Mouse (Mus musculus) layer of hippocampus, postnatal 10 days (tissue): ENCODE data around the gene A430078G23Rik. TPM values are rescaled to one million over a fixed set of nuclear protein-coding genes. Genes with fewer than 3 reads are reported as not detected.
A peak's percentile ranks its signal among the peaks of the same experiment; 100 is the strongest.

Experiments
- DNase-seq, 2 experiments: peaks; one replicate each; pipeline ENCODE4 v3.0.0; 2021; ENCODE audit warnings: low spot score in 2 of 2
- total RNA-seq, 2 experiments: library from RNA; stranded (reverse); gene quantifications; 2 replicates each; pipeline ENCODE4 v1.2.3; 2021

The A430078G23Rik gene
- total RNA-seq, 2 experiments from 2014 or later = 0.53 TPM; not detected in 1

GRCm38 (mm10) chr8:3348142-3348823 lies 4.9 kb upstream of the A430078G23Rik start:
- DNase-seq = no peak

DNA sequence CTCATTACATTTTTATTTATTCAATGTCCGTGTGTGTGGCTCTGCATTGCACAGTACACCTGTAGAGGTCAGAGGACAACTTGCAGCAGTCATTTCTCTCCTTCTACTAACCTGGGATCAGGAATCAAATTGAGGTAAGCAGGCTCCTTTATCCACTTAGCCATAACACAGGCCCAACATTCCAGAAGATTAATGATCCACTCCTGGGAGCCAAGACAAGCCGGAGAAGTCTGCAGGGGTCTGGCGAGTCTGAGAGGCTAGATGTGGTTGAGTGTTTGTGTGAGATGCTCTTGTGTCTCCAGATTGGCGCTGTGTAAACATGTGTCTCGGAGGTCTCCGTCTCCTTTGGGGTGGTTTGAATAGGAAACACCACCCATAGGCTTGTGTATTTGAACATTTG lies 2.5 kb upstream of the A430078G23Rik start:
- no peak for DNase-seq

DNA sequence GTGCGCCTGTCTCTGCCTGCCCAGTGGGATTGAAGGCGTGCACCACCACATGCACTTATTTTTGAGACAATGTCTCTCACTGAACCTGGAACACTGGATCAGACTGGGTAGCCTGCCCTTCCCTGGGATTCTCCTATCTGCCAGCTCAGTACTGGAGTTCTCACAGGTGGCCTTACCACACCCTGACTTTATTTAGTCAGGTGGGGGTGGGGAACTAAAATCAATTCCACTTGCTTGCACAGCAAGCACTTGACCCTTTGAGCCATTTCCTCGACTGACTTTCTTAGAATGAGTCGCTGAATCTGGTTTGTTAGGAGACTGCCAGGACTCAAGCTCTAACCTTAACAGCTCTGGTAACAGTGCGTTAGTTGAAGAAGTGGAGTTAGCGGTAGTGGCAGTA lies 500 bp upstream of the A430078G23Rik start:
- DNase-seq = no peak

DNA sequence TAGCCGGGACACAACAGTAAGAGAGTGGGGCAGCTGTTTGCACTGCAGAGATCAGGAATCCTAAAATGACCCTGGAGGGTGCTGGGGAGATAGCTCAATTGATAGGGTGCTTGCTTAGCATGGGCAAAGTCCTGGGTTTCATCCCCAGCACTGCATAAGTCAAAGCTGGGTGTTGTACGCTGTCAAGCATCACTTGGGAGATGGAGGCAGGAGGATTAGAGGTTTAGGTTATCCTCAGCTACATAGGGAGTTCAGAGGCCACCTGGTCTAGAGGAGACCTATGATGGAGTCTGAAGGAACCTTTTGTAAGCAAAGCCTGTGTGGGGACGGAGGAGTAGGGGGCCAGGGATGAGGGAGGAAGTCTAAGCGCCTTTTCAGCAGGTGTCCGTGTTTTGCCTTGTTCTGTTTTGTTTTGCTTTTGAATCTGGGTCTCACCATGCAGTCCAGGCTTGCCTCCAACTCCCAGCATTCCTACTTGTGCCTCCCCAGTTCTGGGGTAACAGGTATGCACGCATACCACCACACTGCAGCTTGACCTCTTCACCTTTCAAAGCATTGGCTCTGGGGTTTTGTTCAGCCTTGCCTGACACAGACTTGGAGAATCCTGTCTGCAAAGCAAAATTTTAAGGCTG lies 712 bp downstream of the A430078G23Rik start:
- DNase-seq = no peak

- DNase-seq = no peak
These were observed 1.2 kb downstream of the A430078G23Rik start for GRCm38 (mm10) chr8:3354443-3354812.

DNA sequence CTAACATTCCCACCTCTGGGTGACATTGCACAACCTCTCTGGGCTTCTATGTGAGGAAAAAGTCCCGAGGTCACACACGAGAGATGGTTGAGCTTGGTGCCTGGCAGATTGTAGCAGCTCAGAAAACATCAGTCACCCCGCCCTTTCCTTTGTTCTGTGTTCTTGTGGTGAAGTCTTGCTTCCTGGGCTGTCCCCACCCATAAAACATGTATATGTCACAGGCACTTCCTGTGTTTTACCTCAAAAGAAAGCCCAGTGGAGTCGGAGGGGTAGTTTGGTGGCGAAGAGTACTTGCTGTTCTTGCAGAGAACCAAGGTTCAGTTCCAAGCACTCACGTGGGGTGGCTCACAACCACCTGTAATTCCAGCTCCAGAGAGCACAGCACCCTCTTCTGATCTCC lies 2.4 kb downstream of the A430078G23Rik start:
- no peak for DNase-seq

- peak; percentile 89 to 91 for DNase-seq
These were observed 4.8 kb downstream of the A430078G23Rik start for GRCm38 (mm10) chr8:3358060-3358459.

DNA sequence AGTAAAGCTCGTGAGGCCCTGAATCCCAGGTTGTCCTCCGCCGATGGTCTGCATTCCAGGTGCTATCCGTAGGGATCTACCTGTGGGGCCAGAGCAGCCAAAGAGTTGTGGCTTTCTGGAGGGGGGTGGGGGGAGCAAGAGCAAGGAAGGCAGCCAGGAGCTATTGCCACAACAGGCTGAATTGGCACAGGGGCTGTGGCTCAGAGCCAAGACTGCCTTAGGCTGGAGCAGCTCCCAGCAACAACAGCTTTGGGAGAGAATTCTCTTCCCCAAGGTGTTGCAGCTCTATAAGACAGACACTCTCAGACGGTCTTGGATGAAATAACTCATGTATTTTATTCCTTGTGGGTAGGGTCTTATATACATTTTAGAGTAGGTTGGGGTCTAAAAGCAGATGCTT lies 13.9 kb downstream of the A430078G23Rik start:
- peak; percentile 48 to 54 for DNase-seq

- no peak for DNase-seq
These were observed 14.9 kb downstream of the A430078G23Rik start for GRCm38 (mm10) chr8:3368091-3368490.

- no peak for DNase-seq
These were observed 22.5 kb downstream of the A430078G23Rik start for GRCm38 (mm10) chr8:3375748-3376147.

DNA sequence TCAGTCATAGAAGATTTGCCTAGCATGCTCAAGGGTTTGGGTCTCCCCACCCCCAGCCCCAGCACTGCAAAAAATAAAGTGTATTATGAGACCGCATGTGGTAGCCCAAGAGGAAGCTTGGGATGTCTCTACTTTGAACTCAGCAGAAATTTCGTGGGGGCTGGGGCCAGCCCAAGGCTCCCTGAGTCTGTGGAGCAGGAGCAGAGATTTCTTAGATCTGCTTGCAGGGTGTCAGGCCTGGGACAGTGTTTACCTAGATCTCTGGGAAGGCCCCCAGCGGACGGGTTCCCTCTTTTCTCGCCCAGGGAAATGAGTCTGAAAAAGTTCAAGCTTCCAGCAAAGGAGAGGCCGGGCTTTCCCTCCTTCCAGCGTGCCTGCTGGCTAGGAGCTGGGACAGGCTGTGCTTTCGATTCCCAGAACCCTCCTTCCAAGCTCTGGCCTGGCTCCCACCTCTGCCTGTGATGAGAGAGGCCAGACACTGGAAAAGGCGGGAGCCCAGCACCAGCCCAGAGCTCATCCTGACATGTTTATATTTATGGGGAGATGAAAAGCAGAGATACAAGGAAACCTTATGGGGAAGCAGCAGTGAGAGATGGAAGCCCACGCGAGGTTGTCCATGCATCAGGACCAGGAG lies 23.5 kb downstream of the A430078G23Rik start:
- DNase-seq = no peak

GRCm38 (mm10) chr8:3387286-3387685 lies 34.1 kb downstream of the A430078G23Rik start:
- peak; percentile 73 to 74 for DNase-seq

DNA sequence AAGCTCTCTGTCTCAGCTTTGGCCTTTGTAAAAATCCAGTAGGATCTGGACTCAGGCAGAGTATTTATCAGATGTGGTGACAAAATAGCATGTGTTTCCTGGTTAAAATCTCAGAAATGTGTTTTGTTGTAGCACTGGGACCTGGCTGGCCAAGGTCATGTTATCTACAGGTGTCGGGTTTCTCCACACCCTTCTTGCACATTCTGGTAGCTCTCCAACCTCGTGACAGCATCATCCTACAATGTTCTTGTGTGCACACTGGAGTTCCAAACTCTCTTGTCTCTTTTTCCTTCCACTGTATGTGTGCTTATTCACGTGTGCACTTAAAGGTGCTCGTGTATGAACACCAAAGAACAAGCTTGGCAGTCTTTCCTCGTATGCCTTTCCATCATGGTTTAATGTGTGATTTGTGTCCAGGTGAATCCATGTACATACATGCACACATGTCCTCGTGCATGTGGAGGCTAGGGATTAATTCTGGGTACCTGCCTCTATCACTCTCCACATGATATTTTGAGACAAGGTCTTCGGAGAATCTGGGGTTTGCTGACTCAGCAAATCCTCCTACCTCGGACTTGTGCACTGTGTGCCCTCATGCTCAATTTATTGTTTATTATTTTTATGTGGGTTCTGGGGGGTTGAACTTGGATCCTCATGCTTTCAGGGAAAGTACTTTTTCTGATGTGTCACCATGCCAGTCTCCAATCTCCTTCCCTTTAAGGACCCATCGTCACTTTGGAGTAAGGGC lies 35.5 kb downstream of the A430078G23Rik start:
- no peak for DNase-seq

DNA sequence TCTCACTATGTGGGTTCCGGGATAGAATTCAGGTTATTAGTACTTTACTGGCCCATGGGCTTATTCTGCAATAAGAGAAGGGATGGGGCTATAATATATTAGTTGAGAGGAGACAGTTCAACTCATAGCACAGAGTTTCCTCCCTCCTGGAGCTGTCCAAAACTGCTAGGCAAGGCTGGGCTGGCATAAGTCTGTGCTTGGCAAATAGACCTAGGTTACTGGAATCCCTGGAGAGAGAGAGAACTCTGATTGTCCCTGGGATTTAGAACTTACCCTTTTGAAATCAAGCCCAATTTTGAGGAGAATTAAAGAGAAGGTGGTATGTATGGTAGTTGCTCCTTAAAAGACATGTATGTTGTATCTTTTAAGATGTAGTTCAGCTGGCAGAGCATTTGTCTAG lies 36.3 kb downstream of the A430078G23Rik start:
- no peak for DNase-seq

DNA sequence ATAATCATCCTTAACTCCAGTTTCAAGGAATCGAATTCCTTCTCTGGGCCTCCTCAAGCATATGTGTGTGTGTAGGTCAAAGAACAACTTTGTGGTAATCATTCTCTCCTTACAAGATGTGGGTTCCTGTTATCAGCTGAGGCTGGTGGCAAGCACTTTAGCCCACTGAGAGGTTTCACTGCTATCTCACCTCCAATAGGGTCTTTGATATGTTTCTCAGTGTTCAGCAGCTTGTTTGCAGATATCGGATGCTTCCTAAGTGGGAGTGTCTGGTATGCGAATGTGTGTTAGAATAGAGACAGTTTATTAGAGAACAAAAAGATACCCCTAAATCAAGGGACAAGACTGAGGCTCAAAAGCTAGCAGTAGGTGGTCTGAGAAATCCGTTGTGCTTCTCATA lies 39.1 kb downstream of the A430078G23Rik start:
- no peak for DNase-seq

GRCm38 (mm10) chr8:3392771-3393710 lies 39.8 kb downstream of the A430078G23Rik start, which contains the start of gene Arhgef18:
TSS of gene Arhgef18 (plus strand) at chr8:3393006.
- DNase-seq = peak; percentile 75 to 85

DNA sequence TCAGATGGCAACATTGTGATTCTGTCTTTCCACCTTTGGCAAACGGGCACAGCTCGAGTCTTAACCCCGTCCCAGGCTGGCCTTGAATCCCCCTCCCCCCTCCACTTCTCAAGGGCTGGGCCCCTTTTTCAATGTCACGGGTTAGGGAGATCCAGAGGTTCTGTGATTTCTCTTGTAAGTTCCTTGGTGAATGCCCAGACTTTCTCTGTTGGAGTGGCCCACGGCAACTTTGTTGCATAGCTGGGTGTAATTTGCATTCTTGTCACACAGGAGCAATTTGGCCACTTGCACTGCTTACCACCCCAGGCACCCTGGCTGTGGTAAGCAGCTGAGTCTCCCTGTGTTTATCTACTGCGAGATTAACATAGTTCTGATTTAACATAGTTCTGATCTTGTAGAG lies 41.4 kb downstream of the A430078G23Rik start:
- DNase-seq = peak in 1 of 2 experiments; percentile 32

DNA sequence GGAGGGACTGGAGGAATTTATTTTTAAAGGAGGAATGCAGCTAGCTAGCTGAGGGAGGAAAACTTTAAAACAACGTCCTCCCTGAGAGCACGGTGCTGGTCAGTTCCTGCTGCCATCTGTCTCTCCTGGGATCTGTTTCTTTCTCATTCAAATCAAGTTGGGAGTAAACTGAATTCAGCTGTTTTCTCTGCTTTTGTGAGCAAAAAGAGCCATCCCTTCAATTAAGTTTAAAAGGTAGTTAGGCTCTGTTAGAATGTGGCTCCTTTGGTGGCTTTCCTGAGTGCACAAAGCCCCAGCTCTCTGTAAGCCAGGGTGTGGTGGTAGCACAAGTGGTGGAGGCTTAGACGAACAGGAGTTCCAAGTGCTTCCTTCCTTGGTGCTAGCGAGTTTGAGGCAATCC lies 42.0 kb downstream of the A430078G23Rik start:
- no peak for DNase-seq

- no peak for DNase-seq
These were observed 44.4 kb downstream of the A430078G23Rik start for GRCm38 (mm10) chr8:3397597-3397996.

- DNase-seq = no peak
These were observed 47.3 kb downstream of the A430078G23Rik start for GRCm38 (mm10) chr8:3400509-3400908.

DNA sequence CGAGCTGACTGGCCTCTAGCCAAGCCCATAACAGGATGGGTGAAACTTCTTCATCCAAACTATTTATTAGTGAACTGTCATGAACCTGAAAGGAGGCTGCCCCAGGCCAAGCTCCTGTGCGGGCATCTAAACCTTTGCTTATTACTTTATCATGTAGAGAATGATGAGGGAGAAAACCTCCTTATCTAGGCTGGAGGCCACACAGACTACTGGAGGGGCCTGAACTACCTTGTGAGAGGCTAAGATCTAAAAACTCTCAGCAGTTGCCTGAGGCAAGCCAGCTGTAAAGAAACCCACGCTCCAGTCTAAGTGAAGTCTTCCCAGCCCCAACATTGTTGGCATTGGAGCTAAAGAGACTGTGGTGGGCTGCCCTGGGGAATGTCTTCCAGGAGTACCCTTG lies 54.2 kb downstream of the A430078G23Rik start:
- DNase-seq = no peak
